Mouse (Mus musculus) neural tube, embryonic 11.5 days (tissue): ENCODE results near the gene Atp5d. TPM values are rescaled to one million over a fixed set of nuclear protein-coding genes. Genes with fewer than 3 reads are reported as not detected.
A peak's percentile ranks its signal among the peaks of the same experiment; 100 is the strongest.

ENCODE experiments used
- ATAC-seq: fragments of 200-750 bp; cut with Nextera tagmentation; 2 replicates; pipeline ENCODE4 v1.8.0; 2017; ENCODE audit warnings: moderate number of reproducible peaks, mild to moderate bottlenecking, moderate TSS enrichment, moderate library complexity; ENCODE audit not compliant: insufficient read depth, low FRiP score, low TSS enrichment
- DNase-seq: peaks from one replicate; pipeline ENCODE4 v3.0.0-alpha.2; 2015; ENCODE audit warnings: low spot score
- H3K27ac ChIP-seq: fragments of 300-500 bp; sonication (generic); 2 replicates; pipeline ENCODE4 v1.5.1; 2014; ENCODE audit warnings: low read depth, mild to moderate bottlenecking, low read length
- H3K27me3 ChIP-seq: fragments of 300-500 bp; sonication (generic); 2 replicates; pipeline ENCODE4 v1.6.1; 2014; ENCODE audit warnings: mild to moderate bottlenecking, low read length, mixed read lengths; ENCODE audit not compliant: control insufficient read depth, insufficient read depth
- H3K36me3 ChIP-seq: fragments of 300-500 bp; sonication (generic); 2 replicates; pipeline ENCODE4 v1.6.1; 2014; ENCODE audit warnings: mild to moderate bottlenecking, low read length, moderate library complexity, mixed read lengths; ENCODE audit not compliant: control insufficient read depth, insufficient read depth
- H3K4me1 ChIP-seq: fragments of 300-500 bp; sonication (generic); 2 replicates; pipeline ENCODE4 v1.6.1; 2014; ENCODE audit warnings: low read length, mixed read lengths; ENCODE audit not compliant: control insufficient read depth, insufficient read depth
- H3K4me2 ChIP-seq: fragments of 300-500 bp; sonication (generic); 2 replicates; pipeline ENCODE4 v1.6.1; 2014; ENCODE audit warnings: low read depth, mild to moderate bottlenecking, moderate library complexity
- H3K4me3 ChIP-seq: fragments of 300-500 bp; sonication (generic); 2 replicates; pipeline ENCODE4 v1.5.1; 2014; ENCODE audit warnings: low read depth, low read length
- H3K9ac ChIP-seq: fragments of 300-500 bp; sonication (generic); 2 replicates; pipeline ENCODE4 v1.6.1; 2014; ENCODE audit warnings: mild to moderate bottlenecking, low read length
- H3K9me3 ChIP-seq: fragments of 300-500 bp; sonication (generic); 2 replicates; pipeline ENCODE4 v1.6.1; 2016; ENCODE audit warnings: low read length; ENCODE audit not compliant: control insufficient read depth
- WGBS: fragments of 180-500 bp; shearing (Covaris S2); extraction: QIAGEN DNeasy Blood & Tissue Kit; methylation state at CpG from one replicate; pipeline ENCODE4 v1.1.7; 2014; 5-methylcytosine and 5-hydroxymethylcytosine counted together
- polyA plus RNA-seq: library from polyadenylated mRNA; unstranded; fragments of >200 nt; fragmentation: Nextera tagmentation; extraction: Ambion mirVana; gene quantifications from 2 replicates; pipeline ENCODE4 v1.2.1, GENCODE M21; 2014

Gene Atp5d
- polyA plus RNA-seq, 1 experiment from 2014 or later, result 386 TPM

GRCm38 (mm10) chr10:80141243-80141642 lies 2.8 kb downstream of the Atp5d start:
- no peaks in the 10 kb centered on the region for H3K9me3 ChIP-seq
- H3K9ac ChIP-seq, result peak overlapping the region; percentile 32
- ATAC-seq (peak; percentile 49), DNase-seq (peak; percentile 95)
- peaks cover 39% of the 10 kb centered on the region for H3K4me1 ChIP-seq
- peaks cover 18% of the 10 kb centered on the region for H3K27me3 ChIP-seq
- WGBS, result under 1% methylated on average over 29 of the region's 29 CpGs
- H3K4me3 ChIP-seq, result peak overlapping the region; percentile 74
- peaks cover 11% of the 10 kb centered on the region for H3K36me3 ChIP-seq
- peak overlapping the region; percentile 99 for H3K4me2 ChIP-seq
- H3K27ac ChIP-seq, result peak overlapping the region; percentile 50; the same call in 1 of the 2 replicates

- Histone ChIP-seq H3K9me3 (no peaks in the 10 kb centered on the region), H3K4me1 (peaks cover 33% of the 10 kb centered on the region), H3K9ac (peak overlapping the region; percentile 81), H3K36me3 (peaks cover 11% of the 10 kb centered on the region), H3K4me2 (peak overlapping the region; percentile 99), H3K4me3 (peak overlapping the region; percentile 74), H3K27ac (peak overlapping the region; percentile 62; the same call in 1 of the 2 replicates), H3K27me3 (peaks cover 11% of the 10 kb centered on the region)
- 1% methylated on average over 43 of the region's 43 CpGs for WGBS
- DNase-seq (peak; percentile 96), ATAC-seq (peak; percentile 77)
Observed at GRCm38 (mm10) chr10:80141786-80142529, 3.5 kb downstream of the Atp5d start.

- H3K27ac ChIP-seq, result 0 out of 2 replicates have a peak overlapping the region, but pooled peaks have one; percentile 62
- H3K4me1 ChIP-seq, result peaks cover 28% of the 10 kb centered on the region
- no peak; the same call in 1 of the 2 replicates for ATAC-seq
- no peaks in the 10 kb centered on the region for H3K9me3 ChIP-seq
- H3K4me3 ChIP-seq, result peak overlapping the region; percentile 74
- peak overlapping the region; percentile 81 for H3K9ac ChIP-seq
- H3K4me2 ChIP-seq, result peak overlapping the region; percentile 99
- peaks cover 11% of the 10 kb centered on the region for H3K36me3 ChIP-seq
- DNase-seq, result no peak
- WGBS, result under 1% methylated on average over 15 of the region's 15 CpGs
- H3K27me3 ChIP-seq, result peaks cover 5% of the 10 kb centered on the region
Observed at GRCm38 (mm10) chr10:80142530-80142925, 4.1 kb downstream of the Atp5d start.

GRCm38 (mm10) chr10:80143664-80144063 lies 5.2 kb downstream of the Atp5d start:
- H3K9ac ChIP-seq, result no peak overlapping the region
- H3K4me2 ChIP-seq, result no peak overlapping the region
- no peak for ATAC-seq
- H3K27ac ChIP-seq, result no peak overlapping the region
- no peak overlapping the region for H3K4me3 ChIP-seq
- no peak for DNase-seq
- H3K4me1 ChIP-seq, result peaks cover 23% of the 10 kb centered on the region
- WGBS, result 92% methylated on average over 7 of the region's 7 CpGs
- H3K27me3 ChIP-seq, result 0 out of 2 replicates have a peak, but pooled peaks cover 3% of the 10 kb centered on the region
- H3K9me3 ChIP-seq, result no peaks in the 10 kb centered on the region
- H3K36me3 ChIP-seq, result peaks cover 11% of the 10 kb centered on the region

- no peak overlapping the region for H3K9ac ChIP-seq
- H3K4me3 ChIP-seq, result no peak overlapping the region
- H3K27ac ChIP-seq, result no peak overlapping the region
- H3K4me2 ChIP-seq, result no peak overlapping the region
- H3K9me3 ChIP-seq, result no peaks in the 10 kb centered on the region
- no peak for DNase-seq
- H3K4me1 ChIP-seq, result peaks cover 23% of the 10 kb centered on the region
- H3K27me3 ChIP-seq, result 0 out of 2 replicates have a peak, but pooled peaks cover 3% of the 10 kb centered on the region
- no peak for ATAC-seq
- WGBS, result 93% methylated on average over 12 of the region's 12 CpGs
- peaks cover 11% of the 10 kb centered on the region for H3K36me3 ChIP-seq
Observed at GRCm38 (mm10) chr10:80144159-80144558, 5.7 kb downstream of the Atp5d start.

GRCm38 (mm10) chr10:80144864-80145838 lies 6.7 kb downstream of the Atp5d start:
- Histone ChIP-seq H3K4me2 (0 out of 2 replicates have a peak overlapping the region, but pooled peaks have one; percentile 3), H3K4me1 (peaks cover 23% of the 10 kb centered on the region)
- 78% methylated on average over 20 of the region's 20 CpGs for WGBS

GRCm38 (mm10) chr10:80145896-80146295 lies 7.5 kb downstream of the Atp5d start:
- Histone ChIP-seq H3K27me3 (no peaks in the 10 kb centered on the region), H3K27ac (no peak overlapping the region), H3K4me3 (no peak overlapping the region), H3K36me3 (peaks cover 11% of the 10 kb centered on the region), H3K9me3 (no peaks in the 10 kb centered on the region), H3K4me2 (no peak overlapping the region), H3K4me1 (peaks cover 23% of the 10 kb centered on the region), H3K9ac (no peak overlapping the region)
- WGBS, result 89% methylated on average over 5 of the region's 6 CpGs
- no peak for ATAC-seq
- no peak for DNase-seq

More at GRCm38 (mm10) chr10:80144864-80145838, 6.7 kb downstream of the Atp5d start:
- H3K4me3 ChIP-seq, result peak overlapping the region; percentile 8; the same call in 1 of the 2 replicates
- H3K27ac ChIP-seq, result 0 out of 2 replicates have a peak overlapping the region, but pooled peaks have one; percentile 34
- H3K36me3 ChIP-seq, result peaks cover 11% of the 10 kb centered on the region
- no peak for ATAC-seq
- no peak overlapping the region; the same call in 1 of the 2 replicates for H3K9ac ChIP-seq
- peak; percentile 80 for DNase-seq
- H3K27me3 ChIP-seq, result no peaks in the 10 kb centered on the region
- H3K9me3 ChIP-seq, result no peaks in the 10 kb centered on the region

- Histone ChIP-seq H3K4me2 (no peak overlapping the region), H3K27ac (no peak overlapping the region), H3K36me3 (peaks cover 12% of the 10 kb centered on the region), H3K9me3 (no peaks in the 10 kb centered on the region), H3K27me3 (no peaks in the 10 kb centered on the region), H3K4me3 (peak overlapping the region; percentile 4; the same call in 1 of the 2 replicates), H3K4me1 (peaks cover 24% of the 10 kb centered on the region), H3K9ac (no peak overlapping the region; the same call in 1 of the 2 replicates)
- DNase-seq, result no peak
- WGBS, result 75% methylated on average over 4 of the region's 4 CpGs
- no peak for ATAC-seq
Observed at GRCm38 (mm10) chr10:80146568-80147011, 8.2 kb downstream of the Atp5d start.
